Mouse (Mus musculus): ENCODE data around the gene Rbbp6. TPM values are rescaled to one million over a fixed set of nuclear protein-coding genes. Genes with fewer than 3 reads are reported as not detected.

Rbbp6 gene
- polyA plus RNA-seq, 1 experiment from 2014 or later: 7.1 TPM

Other genes starting within 250 kb of the Rbbp6 start
- 11.9 and 12.7 TPM in 2 replicates for gene Tnrc6a, start 158.2 kb downstream of the Rbbp6 start, polyA plus RNA-seq (2015; fragmentation: Nextera tagmentation; extraction: Ambion mirVana)
- gene Slc5a11, start 249.1 kb downstream of the Rbbp6 start, polyA plus RNA-seq (2015; fragmentation: Nextera tagmentation; extraction: Ambion mirVana): 0.21 and 0.58 TPM in 2 replicates